Mouse (Mus musculus) naive thymus-derived CD4-positive, alpha-beta T cell, adult 2 months (primary cell): ENCODE results near the gene Lce3f.

Source experiments
- DNase-seq: peaks from one replicate; pipeline ENCODE4 v3.0.0-alpha.2; 2011; ENCODE audit warnings: low read depth

Lce3f gene

DNA sequence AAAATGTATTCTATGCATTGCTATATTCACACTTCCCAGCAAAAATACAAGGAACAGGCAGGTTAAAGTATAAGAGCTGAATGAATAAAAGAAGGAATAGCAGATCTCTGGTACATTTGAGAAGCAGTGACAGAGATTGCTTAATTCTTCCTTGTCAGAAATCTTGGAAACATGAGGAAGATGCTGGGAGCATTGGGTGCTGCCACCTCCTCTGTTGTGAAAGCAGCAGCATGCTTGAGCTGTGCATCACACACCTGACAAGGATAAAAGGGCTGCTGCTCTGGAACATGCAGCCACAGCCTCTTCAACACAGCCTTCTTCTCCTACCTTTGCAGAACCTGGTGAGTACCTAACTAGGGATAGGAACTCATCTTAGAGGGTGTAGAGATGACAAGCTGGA lies at the start of gene Lce3f:
Lce3f (plus strand) TSS at position 301 of the 400 bp plus-strand sequence.
- no peak for DNase-seq

DNA sequence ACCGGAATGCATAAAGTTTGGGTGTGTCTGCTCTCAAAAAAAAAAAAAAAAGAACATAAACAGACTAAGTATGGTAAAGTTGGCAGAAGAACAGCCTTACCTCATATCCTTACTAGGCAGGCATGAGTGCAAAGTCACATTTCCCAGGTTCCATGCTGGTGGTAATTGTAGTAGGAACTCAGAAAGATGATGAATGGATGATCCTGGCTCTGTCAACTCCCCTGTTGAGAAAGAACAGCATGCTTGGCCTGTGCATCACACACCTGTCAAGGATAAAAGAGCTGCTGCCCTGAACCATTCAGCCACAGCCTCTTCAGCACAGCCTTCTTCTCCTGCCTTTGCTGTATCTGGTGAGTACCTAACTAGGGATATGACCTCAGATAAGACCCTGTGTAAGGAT lies 47.8 kb upstream of the Lce3f start, which contains the start of gene Lce3c:
Lce3c (plus strand) TSS at position 301 of the 400 bp plus-strand sequence.
- DNase-seq = no peak

DNA sequence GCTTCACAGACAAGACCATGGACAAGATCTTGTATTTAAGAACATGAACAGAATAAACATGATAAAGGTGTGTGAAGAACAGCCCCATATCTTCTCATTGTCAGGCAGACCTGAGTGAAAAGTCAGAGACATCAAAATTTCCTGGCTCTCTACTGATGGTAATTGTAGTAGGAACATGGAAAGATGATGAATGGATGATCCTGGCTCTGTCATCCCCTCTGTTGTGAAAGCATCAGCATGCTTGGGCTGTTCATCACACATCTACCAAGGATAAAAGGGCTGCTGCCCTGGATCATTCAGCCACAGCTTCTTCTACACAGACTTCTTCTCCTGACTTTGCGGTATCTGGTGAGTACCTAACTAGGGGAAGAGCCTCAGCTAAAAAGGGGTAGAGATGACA lies 34.9 kb upstream of the Lce3f start, which contains the start of gene Lce3d:
Lce3d (plus strand) TSS at position 301 of the 400 bp plus-strand sequence.
- no peak for DNase-seq

DNA sequence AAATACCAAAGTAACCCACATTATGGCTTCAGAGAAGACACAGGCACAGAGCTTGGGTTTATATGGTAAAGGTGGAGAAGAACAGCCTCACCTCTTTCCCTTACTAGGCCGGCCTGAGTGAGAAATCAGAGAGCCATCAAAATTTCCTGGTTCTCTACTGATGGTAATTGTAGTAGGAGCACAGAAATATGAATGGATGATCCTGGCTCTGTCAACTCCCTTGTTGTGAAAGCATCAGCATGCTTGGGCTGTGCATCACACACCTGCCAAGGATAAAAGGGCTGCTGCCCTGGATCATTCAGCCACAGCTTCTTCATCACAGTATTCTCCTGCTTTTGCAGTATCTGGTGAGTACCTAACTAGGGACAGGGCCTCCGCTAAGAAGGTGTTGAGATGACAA lies 25.3 kb upstream of the Lce3f start, which contains the start of gene Lce3e:
Lce3e (plus strand) TSS at position 301 of the 400 bp plus-strand sequence.
- DNase-seq = no peak

DNA sequence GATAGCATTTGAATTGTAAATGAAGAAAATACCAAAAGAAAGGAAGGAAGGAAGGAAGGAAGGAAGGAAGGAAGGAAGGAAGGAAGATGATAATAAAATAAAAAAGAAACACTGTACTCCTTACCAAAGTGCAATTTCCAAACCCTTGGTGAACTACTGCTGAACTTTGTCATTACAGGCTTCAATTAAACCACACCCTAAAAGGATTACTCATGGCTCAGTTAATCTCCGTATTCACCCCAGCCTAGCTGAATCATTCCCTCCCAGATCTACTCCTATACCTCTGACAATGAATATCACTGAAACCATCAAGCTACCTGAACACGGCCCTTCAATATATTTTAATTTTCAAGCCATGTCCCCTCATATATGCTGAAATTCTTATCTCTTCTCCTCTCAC lies 13.5 kb upstream of the Lce3f start:
- no peak for DNase-seq

DNA sequence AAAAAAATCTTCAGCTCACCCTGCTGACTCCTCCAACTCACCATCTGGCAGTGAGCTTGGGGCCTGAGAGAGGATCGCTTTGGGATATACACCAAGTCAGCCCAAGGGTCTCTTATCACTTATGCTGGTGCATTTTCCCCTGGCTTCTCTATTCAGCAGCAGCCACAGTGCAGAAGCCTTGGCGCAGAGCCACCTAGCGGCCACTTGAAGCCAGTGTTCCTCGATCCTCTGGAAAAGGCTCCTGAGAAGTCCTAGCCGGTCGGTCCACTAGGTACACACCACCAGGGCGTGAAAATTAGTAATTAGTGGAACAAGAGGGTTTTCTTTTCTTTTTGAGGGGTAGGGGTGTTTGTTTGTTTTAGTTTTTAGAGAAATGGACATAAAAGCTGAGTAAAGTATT lies 6.7 kb downstream of the Lce3f start:
- no peak for DNase-seq

DNA sequence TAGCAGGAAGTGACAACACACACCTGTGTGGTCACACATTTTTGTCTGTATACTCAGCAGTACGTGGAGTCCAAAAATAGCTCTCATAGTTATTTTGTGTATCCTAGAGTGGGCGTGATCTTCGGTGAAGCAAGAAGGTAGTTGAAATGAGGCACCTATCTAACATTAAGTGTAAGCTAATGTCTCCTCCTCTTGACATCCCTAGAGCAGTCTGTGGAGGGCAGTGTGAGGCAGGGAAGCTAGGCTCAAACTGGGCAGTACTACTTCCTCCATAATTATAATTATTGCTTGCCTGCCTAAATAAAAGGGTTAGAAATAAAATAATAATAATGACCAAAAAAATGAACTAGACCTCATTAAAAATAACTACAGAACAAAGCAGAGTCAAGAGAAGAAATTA lies 8.6 kb downstream of the Lce3f start:
- no peak for DNase-seq

DNA sequence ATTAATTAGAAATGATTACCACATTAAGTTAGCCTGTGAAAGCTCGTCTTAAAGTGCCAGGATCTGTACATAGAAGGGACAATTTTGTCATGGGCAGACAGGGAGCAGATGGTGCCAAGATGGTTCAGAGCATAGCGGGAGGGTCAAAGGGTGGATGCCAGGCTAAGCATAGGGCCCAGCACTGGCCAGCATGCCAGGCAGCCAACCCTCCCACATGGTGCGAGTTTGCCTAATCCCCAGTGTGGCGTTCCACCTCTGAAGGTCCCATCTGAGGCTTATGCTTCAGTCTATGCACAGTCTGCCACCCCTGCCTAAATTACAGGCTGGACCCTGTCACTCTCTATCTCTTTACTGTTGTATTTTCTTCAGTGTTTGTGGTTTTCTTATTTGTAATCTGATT lies 10.8 kb downstream of the Lce3f start:
- no peak for DNase-seq

DNA sequence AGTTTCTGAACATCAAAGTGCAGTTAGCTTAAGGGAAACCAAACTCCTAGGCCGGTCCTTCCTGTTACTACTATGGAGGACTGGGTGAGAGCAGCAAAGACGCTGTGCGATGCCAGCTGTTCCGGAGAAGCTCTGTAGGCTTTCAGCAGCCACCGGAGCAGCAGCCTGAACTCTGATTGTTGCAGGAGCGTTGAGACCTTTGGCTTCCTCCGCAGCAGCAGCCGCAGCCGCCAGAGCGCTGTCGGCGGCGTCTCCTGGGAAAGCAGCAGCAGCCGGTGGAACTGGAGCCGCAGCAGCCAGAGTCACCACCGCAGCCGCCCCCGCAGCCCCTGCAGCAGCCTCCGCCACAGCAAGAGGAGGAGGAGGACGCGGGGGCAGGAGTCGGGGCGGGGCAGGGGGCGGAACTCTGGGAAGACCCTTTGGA lies 22.4 kb downstream of the Lce3f start:
- no peak for DNase-seq

DNA sequence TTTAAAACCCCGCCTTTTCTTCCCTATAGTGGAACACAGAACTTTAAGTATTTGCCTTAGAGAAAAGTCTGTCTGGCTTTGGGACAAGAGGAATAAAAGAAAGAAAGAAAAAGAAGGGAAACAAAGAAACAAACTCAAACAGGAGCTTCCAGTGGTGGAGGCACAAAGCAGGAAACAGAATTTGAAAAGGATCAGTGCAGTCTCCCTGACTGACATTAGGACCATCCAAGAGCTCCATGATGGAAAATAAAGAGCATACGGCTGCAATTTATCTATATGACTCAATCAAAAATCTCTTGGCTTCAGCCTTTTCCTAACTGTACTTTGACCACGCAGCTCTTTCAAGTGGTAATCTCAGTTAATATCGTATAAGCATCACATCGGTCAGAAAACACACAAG lies 22.8 kb downstream of the Lce3f start:
- no peak for DNase-seq

DNA sequence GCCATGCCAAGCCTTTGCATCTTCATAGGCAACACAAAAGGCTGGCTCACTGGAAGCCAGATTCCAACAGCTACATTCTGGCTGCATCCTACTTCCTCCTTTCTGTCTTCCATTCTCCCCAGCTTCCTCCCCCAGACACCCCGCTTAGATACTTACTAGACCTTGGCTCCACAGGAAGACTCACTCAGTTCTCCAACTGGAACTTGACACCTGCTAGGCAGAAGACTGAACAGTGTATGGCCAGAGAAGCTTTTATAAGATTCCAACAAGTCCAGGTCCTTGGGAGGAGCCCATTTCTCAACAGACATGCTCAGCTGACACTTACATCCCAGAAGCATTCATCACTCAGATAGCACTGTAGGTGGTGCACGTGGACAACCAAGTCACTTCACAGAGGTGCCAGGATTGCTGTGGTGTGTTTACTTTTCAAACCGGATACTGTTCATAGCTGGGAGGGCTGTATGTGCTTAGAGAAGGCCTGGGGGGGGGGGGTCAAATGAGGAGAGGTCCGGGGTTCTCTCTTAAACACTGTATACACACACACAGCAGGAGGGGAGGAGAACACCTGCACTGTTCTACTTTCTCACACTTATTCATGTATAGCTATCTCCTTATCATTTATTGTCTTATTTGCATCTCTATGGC lies 23.6 kb downstream of the Lce3f start, which contains the start of gene Crct1:
Crct1 (minus strand) TSS at position 228 of the 645 bp plus-strand sequence.
- DNase-seq = no peak

DNA sequence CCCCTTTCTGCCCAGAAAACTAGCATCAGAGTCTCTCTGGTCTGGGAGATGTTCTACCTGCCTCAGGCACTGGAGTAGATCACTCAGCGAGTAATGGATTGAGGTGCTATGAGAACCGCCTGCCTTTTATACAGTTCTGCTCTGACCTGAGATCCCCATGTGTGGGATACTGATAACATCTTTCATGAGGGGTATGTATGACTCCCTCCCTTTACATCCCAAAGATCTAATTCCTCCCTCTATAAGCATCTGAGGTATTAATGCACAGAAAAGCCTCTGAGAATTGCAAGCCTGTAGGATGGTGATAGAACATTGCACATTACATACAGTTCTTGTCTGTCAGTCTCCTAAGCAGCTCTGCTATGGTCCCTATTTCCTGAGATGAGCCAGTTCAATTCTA lies 26.9 kb downstream of the Lce3f start, which contains the start of gene Lce1m:
Lce1m (minus strand) TSS at position 101 of the 400 bp plus-strand sequence.
- no peak for DNase-seq

DNA sequence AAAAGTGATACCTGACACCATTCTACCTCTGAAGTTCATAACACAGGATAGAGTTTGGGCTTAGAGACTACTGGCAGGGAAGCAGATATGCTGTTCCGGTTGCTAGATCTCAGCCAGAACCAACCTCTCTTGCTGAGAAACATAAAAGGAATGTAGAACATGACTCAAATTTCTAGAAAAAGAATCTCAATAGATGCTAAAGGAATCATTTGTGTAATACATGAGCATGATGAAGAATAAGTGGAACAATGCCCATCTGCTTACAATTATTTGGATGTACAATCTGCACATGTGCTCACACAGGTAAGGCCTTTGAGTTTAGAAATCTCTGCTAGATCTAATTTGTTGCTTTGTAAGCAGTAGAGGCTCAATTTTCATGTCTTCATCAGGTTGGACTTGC lies 29.1 kb downstream of the Lce3f start:
- DNase-seq = no peak

DNA sequence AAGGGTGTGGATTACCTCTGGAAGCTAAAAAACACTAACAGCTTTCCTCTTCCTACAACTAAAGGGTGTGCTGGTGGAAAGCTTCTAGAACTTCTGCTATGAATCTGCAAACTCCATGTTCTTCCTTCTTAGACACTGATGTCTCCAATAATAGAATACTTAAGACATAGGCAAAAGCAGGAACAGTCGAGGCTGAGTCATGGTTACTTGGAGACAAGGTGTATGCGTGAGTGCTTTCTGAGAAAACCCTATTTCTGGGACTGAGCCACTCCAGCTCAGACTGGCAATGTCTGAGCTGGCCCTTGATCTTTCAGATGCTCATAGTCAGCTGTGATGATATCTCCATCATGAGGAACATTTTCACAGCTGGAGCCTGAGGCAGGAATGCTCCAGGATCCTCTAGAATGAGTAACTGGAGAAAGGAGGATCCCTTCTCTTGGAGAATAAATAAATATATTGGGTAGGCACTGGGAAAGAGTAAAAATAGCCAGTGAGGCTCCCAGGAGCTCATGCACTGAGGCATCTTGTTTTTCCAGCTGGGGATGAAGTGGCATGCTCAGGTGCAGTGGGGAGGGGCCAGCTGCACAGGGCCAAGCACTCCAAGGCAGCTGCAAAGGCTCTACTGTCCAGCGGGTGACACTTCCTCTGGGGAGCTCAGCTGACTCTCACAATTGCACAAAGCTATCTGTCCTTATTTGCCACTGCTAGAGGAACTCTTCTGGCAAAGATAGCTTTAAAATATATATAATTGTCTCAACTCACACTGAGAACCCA lies 31.6 kb downstream of the Lce3f start:
- no peak for DNase-seq

DNA sequence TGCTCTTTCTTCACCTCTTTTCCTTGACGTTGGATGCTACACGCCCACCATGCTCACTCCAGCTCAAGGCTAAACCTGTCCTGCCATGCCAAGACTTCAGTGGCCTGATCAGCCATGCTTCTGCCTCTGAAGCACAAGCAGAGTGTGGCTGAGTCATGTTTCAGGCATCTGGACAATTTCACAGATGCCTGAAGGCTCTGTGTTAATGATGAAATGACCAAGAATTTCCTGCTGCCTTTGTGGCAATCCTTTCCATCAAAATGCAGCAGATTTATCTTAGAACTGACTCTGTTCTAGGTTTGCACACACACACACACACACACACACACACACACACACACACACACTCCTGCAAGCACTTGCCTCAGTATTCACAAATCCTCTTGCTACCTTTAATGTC lies 33.5 kb downstream of the Lce3f start:
- DNase-seq = no peak

DNA sequence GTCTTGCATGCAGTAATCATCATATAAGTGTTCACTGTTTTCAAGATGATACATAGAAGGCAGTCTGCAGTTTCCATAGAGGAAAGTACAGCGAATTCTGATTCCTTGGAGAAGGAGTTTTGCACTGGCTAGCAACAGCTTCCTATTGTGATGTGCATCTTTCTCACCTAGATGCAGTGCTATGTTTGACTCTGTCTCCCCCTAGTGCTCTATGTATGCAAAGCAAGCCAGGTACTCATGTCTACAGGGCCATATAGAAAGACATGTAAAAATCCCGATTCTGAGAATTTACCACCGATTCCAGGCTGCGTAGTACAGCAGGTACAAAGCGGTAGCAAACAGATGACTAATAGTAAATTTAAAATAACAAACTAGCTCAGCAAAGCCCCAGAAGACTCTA lies 39.4 kb downstream of the Lce3f start:
- DNase-seq = no peak
